Mouse (Mus musculus) B cell, adult 2 months (primary cell): ENCODE measurements around the gene Zdhhc23.
A peak's percentile ranks its signal among the peaks of the same experiment; 100 is the strongest.

Experiments used
- DNase-seq, 2 experiments: peaks; one replicate each; pipeline ENCODE4 v3.0.0; 2022

Gene Zdhhc23

DNA sequence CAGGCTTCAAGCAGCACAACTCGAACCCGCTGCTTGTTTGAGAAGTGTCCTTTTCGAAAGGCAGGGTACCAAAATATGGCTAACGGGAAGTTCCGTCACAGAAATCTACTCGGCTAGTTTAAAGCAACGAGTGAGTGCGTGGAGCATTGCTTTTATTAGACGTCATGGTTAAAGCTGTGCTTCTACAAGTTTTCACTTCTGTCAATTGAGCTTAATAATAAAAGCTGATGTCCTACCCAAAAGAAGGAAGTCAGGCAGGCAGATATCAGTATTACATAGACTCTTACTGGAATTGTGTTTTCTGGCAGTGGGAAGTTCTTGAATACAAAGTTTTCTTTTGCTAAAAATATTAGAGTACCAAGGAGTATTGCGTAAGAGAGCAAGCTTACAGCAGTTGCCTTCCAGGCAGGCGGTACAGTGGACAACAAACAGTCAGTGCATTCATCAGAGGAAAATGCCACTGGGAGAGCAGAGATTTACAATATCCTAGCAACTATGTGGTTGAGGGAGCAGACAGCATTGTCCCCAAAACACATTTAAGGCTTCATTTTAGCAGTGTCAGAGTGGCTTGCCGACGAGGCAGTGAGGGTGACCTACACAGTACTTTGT, 13.7 kb downstream of the Zdhhc23 start:
- DNase-seq: no peak

DNA sequence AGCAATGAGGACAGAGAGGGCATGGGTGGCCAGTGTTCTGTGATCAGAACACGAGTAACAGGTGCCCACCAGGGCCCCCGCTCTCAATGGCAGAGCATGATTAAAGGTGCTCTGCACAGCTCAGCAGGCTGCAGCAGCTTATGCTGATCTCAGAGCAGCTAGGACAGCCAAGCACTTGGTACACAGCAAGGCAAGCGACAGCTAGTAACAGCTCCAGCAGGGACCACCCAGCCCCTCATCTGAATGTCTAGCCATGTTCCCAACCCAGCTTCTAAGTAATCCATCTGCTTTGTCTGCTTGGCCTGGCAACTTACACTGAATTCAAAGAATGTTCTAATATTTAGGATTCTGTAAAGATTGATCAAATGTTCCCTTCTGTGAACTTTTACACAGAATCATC, 15.8 kb downstream of the Zdhhc23 start:
- DNase-seq: no peak

- DNase-seq: no peak
Measured at GRCm38 (mm10) chr16:43963291-43963690, 16.3 kb downstream of the Zdhhc23 start.

DNA sequence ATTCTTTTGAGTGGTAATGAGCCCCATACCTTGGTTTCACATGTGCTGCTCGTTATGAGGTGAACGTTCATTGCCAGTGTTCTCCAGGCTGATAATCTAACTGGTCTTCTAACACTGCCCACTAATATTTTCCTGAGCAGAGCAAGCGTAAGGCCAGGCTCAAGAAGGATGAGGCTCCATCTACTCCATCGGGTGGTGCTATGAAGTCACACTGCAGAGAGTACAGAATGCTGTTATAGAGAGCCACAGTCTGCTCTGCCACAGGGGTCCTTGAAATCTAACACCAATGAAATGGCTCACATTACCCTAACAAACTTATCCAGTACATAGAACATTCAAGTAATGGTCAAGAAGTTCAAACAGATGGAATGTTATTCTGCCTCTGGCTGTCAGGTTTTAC, 21.6 kb downstream of the Zdhhc23 start:
- DNase-seq: no peak

DNA sequence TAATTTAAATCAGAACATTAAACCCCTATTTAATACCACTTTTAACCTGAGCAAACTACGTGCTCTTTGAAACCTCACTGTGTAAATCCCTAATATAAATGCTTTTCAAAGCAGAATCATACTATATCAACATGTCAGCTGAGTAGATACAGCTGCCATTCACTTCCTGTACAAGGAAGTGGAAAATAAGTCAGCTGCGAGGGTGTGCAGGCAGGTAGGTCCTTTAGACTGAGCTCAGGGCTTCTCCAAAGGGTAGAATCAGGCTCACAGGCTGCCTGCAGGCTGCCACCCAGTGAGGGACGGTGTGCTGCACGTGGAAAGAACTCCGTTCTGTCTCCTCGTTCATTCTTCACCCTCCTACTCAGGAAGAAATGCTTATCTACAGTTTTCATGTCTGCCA, 24.7 kb downstream of the Zdhhc23 start:
- peak; percentile 26 to 29 for DNase-seq

GRCm38 (mm10) chr16:43951591-43951990, 28.0 kb downstream of the Zdhhc23 start:
- peak; percentile 69 to 71 for DNase-seq

DNA sequence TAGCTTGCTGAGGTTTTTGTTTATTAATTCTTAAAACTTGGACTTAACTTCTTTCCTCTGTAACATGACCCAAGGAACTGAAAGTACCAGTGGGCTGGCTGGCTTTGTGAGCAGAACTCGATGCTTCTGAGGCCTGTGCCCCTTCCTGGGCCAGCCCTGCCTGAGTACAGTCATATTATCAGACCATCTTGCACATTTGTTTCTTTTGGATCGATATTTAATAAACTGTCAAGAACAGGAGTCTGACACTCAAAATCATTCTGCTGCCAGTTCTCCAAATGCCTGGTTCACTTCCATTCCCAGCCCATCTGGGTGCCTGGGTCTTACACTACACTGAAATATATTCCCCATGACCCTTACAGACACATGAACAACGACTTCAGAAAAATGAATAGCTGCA, 33.7 kb downstream of the Zdhhc23 start:
- no peak for DNase-seq

DNA sequence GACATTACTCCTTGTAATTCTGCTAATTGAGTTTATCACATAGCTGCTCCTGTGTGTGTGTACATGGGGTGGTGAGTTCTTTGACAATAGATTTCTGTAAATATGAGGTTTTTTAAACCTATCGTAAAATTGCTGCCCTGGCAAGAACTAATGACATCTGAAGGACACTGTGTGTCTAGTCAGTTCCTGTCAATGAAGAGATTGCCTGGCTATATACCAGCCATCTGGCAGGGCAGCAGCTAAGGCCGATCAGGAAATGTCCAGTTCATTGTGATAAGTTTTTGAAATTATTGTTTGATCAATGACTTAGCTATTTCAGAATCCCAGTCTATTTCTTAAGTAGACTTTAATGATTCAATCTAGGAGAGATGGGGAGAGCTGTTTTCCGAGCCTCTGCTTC, 34.2 kb downstream of the Zdhhc23 start:
- no peak for DNase-seq

- no peak for DNase-seq
Measured at GRCm38 (mm10) chr16:43940846-43941245, 38.7 kb downstream of the Zdhhc23 start.

GRCm38 (mm10) chr16:43935892-43936291, 43.7 kb downstream of the Zdhhc23 start:
- no peak for DNase-seq

DNA sequence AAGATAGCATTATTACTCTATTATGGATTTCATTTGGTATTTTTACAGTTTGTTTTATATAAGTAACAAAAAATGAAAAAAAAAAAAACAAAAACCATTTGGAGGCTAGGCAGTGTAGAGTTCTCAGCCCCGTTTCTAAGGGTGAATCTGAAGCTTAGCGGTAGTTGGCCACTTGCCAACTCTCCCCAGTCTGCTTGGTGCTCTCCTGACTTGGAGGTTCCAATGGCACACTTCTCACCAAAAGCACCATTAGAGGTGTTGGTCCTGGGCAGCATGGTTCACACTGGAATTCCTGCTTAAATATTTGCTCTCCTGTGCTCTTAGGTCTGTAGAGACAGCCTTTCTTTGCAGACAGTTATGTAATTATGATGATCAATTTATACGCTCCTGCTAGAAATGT, 44.2 kb downstream of the Zdhhc23 start:
- no peak for DNase-seq

- DNase-seq: no peak
Measured at GRCm38 (mm10) chr16:43934856-43935255, 44.7 kb downstream of the Zdhhc23 start.

GRCm38 (mm10) chr16:43933041-43933440, 46.5 kb downstream of the Zdhhc23 start:
- DNase-seq: no peak

GRCm38 (mm10) chr16:43932319-43932718, 47.3 kb downstream of the Zdhhc23 start:
- DNase-seq: no peak

DNA sequence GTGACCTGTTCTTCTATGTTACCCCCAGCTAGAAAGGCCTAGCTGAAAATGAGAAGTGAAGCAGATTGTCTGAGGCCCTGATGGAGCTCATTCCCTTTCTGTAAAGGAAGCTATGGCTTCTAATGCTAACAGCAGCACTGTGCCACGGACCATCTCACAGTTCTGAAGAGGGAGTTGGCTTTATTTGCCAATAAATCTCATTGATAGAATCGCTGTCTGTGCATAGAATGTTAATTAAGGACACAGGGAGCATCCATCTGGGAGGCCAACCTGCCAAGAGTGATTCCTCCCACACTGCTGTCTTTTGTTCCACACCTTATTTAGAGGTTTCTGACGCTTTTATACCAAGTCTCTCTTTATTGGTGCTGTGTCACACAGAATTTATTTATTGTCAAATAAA, 48.1 kb downstream of the Zdhhc23 start:
- DNase-seq: no peak

DNA sequence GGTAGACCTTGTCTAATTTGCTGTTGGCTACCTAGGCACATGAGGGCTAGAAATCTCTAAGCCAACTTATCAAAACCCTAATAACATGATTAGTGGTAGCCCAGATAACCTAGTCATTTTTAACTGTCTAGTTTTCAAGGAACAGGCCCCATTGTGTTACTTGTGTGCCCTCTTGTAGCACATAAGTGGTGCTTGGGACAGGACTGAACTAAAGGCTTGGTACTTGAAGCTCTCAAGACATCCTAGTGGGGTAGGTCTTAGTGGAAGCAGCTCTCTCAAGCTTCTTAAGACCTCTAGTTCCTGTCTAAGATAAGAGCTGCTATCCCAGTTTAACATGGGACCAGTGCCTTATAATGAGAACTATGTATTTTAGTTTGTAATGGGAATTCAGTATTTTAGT, 49.0 kb downstream of the Zdhhc23 start:
- DNase-seq: no peak

DNA sequence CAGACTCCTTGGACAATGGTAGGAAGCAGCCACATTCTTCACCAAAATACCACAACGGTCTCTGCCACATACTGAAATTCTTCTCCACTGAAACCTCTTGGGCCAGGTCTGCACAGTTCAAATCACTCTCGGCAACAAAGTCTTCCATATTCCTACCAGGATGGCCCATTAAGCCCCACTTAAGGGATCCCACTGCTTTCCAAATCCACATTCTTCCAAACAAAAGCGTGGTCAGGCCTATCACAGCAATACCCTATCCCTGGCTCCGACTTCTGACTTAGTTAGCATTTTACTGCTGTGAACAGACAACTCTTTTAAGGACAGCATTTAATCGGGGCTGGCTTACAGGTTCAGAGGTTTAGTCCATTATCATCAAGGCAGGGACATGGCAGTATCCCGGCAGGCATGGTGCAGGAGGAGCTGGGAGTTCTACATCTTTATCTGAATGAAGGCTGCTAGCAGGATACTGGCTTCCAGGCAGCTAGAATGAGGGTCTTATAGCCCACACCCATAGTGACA, 53.2 kb downstream of the Zdhhc23 start, which contains the start of gene Qtrt2:
TSS of gene Qtrt2 (minus strand) at position 469 of the 519 bp plus-strand sequence.
- DNase-seq: no peak

DNA sequence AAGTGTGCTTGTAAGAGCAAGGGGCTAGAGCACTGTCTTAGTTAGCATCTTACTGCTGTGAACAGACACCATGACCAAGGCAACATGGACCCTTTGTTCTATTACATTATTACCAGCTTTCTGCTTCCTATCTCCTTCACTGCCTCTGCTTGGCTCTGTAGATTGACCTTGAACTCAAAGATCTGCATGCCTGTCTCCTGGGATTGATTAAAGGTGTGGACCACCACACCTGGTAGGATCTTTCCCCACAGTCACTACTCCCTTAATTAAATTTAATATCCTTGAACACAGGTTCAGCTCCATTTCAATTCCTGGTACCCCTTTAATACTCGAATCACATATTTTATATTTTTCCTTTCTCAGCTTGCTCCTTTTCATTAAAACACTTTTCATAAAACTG, 53.7 kb downstream of the Zdhhc23 start:
- DNase-seq: no peak

- DNase-seq: no peak
Measured at GRCm38 (mm10) chr16:43925001-43925558, 54.5 kb downstream of the Zdhhc23 start.

- no peak for DNase-seq
Measured at GRCm38 (mm10) chr16:43922630-43923029, 57.0 kb downstream of the Zdhhc23 start.

DNA sequence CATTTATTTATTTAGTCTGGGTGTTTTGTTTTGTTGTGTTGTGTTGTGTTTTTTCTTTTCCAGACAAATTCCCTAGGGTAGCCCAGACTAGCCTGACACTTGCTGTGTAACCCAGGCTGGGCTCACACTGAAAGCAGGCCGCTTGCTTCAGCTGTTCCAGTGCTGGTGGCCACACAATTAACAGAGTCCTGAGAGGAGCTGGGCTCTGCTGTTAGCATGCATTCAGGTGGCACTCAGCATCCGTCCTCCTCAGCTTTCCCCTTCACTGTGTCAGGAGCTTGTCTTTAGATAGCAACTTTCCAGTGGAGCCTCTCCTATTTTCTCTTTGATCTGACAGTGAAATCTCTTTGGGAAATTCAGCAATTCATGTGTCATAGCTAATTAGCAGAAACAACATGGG, 57.6 kb downstream of the Zdhhc23 start:
- DNase-seq: no peak

DNA sequence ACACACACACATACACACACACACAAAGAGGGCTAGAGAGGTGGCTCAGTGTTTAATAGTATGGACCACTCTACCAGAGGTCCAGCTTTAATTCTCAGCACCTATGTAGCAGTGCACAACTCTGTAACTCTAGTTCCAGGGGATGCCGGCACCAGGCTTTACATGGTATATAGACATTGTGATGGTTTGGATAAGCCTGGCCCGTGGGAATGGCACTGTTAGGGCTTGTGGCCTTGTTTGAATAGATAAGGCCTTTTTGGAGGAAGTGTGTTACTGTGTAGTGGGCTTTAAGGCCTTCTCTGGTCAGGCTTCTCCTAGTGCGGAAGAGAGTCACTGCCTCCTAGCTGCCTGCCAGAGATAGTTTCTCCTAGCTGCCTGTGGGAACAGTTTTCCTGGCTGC, 60.7 kb downstream of the Zdhhc23 start:
- DNase-seq: no peak
